Mouse (Mus musculus): Measurements from ENCODE around the gene Smyd4. TPM values are rescaled to one million over a fixed set of nuclear protein-coding genes. Genes with fewer than 3 reads are reported as not detected.
A peak's percentile ranks its signal among the peaks of the same experiment; 100 is the strongest.

The Smyd4 gene
- total and polyA plus RNA-seq, 2 experiments from 2014 or later = 13.2 to 19.7 TPM

GRCm38 (mm10) chr11:75346556-75347187 is 1.6 kb upstream of the Smyd4 start:
- ATAC-seq (ENCODE audit: insufficient read depth, low read depth) (no peak), DNase-seq (ENCODE audit: low spot score) (no peak)
- no peak for TF ChIP-seq CTCF (IDR thresholded peaks at IDR 0.05; ENCODE audit: low read depth)
- TF ChIP-seq EP300 (IDR thresholded peaks at IDR 0.05; ENCODE audit: low read depth) = no peak
- H3K36me3 ChIP-seq (replicated peaks; ENCODE audit: control insufficient read depth, insufficient read depth, low read length) = 0 out of 2 replicates have a peak, but pooled peaks cover 2% of the 10 kb centered on the region
- no peak overlapping the region for H3K4me2 ChIP-seq (ENCODE audit: low read depth, low read length)
- WGBS = 52% methylated on average over 3 of the region's 4 CpGs
- no peaks in the 10 kb centered on the region for H3K9me3 ChIP-seq (replicated peaks; ENCODE audit: control insufficient read depth, low read length)
- no peaks in the 10 kb centered on the region for H3K27me3 ChIP-seq (ENCODE audit: control insufficient read depth, insufficient read depth, low read length)
- no peak overlapping the region for H3K4me3 ChIP-seq (ENCODE audit: low read depth, low read length)
- H3K9ac ChIP-seq (replicated peaks; ENCODE audit: low read depth, low read length) = no peak overlapping the region
- H3K27ac ChIP-seq (ENCODE audit: low read depth) = no peak overlapping the region
- peaks cover 23% of the 10 kb centered on the region for H3K4me1 ChIP-seq (ENCODE audit: control insufficient read depth, insufficient read depth)

- H3K4me3 ChIP-seq (ENCODE audit: low read depth, low read length) = peak overlapping the region; percentile 77
Measured at GRCm38 (mm10) chr11:75347188-75347585, 1.0 kb upstream of the Smyd4 start.

GRCm38 (mm10) chr11:75347596-75347995 is 637 bp upstream of the Smyd4 start:
- H3K36me3 ChIP-seq (replicated peaks; ENCODE audit: control insufficient read depth, insufficient read depth, low read length) = no peaks in the 10 kb centered on the region
- H3K9ac ChIP-seq (replicated peaks; ENCODE audit: low read depth, low read length) = peak overlapping the region; percentile 71
- H3K4me1 ChIP-seq (ENCODE audit: control insufficient read depth, insufficient read depth) = peaks cover 23% of the 10 kb centered on the region
- peak overlapping the region; percentile 85 for H3K4me2 ChIP-seq (ENCODE audit: low read depth, low read length)
- H3K27ac ChIP-seq (ENCODE audit: low read depth) = peak overlapping the region; percentile 95; the same call in 1 of the 2 replicates
- ATAC-seq (ENCODE audit: insufficient read depth, low read depth) (no peak), DNase-seq (ENCODE audit: low spot score) (no peak)
- no peaks in the 10 kb centered on the region for H3K9me3 ChIP-seq (replicated peaks; ENCODE audit: control insufficient read depth, low read length)
- TF ChIP-seq CTCF (IDR thresholded peaks at IDR 0.05; ENCODE audit: low read depth) = no peak
- TF ChIP-seq EP300 (IDR thresholded peaks at IDR 0.05; ENCODE audit: low read depth) = no peak
- WGBS = under 1% methylated on average over 10 of the region's 10 CpGs
- H3K4me3 ChIP-seq (ENCODE audit: low read depth, low read length) = peak overlapping the region; percentile 77
- no peaks in the 10 kb centered on the region for H3K27me3 ChIP-seq (ENCODE audit: control insufficient read depth, insufficient read depth, low read length)

More at GRCm38 (mm10) chr11:75347188-75347585, 1.0 kb upstream of the Smyd4 start:
- H3K9ac ChIP-seq (replicated peaks; ENCODE audit: low read depth, low read length) = peak overlapping the region; percentile 71; the same call in 1 of the 2 replicates
- peaks cover 23% of the 10 kb centered on the region for H3K4me1 ChIP-seq (ENCODE audit: control insufficient read depth, insufficient read depth)
- no peak for ATAC-seq (ENCODE audit: insufficient read depth, low read depth)
- no peak overlapping the region for H3K27ac ChIP-seq (ENCODE audit: low read depth)
- no peak for TF ChIP-seq EP300 (IDR thresholded peaks at IDR 0.05; ENCODE audit: low read depth)
- TF ChIP-seq CTCF (IDR thresholded peaks at IDR 0.05; ENCODE audit: low read depth) = no peak
- 39% methylated on average over 10 of the region's 10 CpGs for WGBS
- no peaks in the 10 kb centered on the region for H3K27me3 ChIP-seq (ENCODE audit: control insufficient read depth, insufficient read depth, low read length)
- H3K4me2 ChIP-seq (ENCODE audit: low read depth, low read length) = peak overlapping the region; percentile 85
- DNase-seq (ENCODE audit: low spot score) = no peak
- H3K9me3 ChIP-seq (replicated peaks; ENCODE audit: control insufficient read depth, low read length) = no peaks in the 10 kb centered on the region
- H3K36me3 ChIP-seq (replicated peaks; ENCODE audit: control insufficient read depth, insufficient read depth, low read length) = no peaks in the 10 kb centered on the region

- Histone ChIP-seq H3K9ac (replicated peaks; ENCODE audit: low read depth, low read length) (peak overlapping the region; percentile 74), H3K9me3 (replicated peaks; ENCODE audit: control insufficient read depth, low read length) (no peaks in the 10 kb centered on the region), H3K27me3 (ENCODE audit: control insufficient read depth, insufficient read depth, low read length) (no peaks in the 10 kb centered on the region), H3K27ac (ENCODE audit: low read depth) (peak overlapping the region; percentile 95), H3K36me3 (replicated peaks; ENCODE audit: control insufficient read depth, insufficient read depth, low read length) (peaks cover 5% of the 10 kb centered on the region; the same call in 1 of the 2 replicates), H3K4me1 (ENCODE audit: control insufficient read depth, insufficient read depth) (peaks cover 23% of the 10 kb centered on the region), H3K4me3 (ENCODE audit: low read depth, low read length) (peak overlapping the region; percentile 77), H3K4me2 (ENCODE audit: low read depth, low read length) (peak overlapping the region; percentile 85)
- DNase-seq (ENCODE audit: low spot score) = no peak
- ATAC-seq (ENCODE audit: insufficient read depth, low read depth) = no peak
- 44% methylated on average over 10 of the region's 10 CpGs for WGBS
- TF ChIP-seq CTCF (IDR thresholded peaks at IDR 0.05; ENCODE audit: low read depth) = no peak
- no peak for TF ChIP-seq EP300 (IDR thresholded peaks at IDR 0.05; ENCODE audit: low read depth)
Measured at GRCm38 (mm10) chr11:75348890-75349261, 643 bp downstream of the Smyd4 start.

- DNase-seq (ENCODE audit: low spot score) = no peak
- peaks cover 17% of the 10 kb centered on the region; the same call in 1 of the 2 replicates for H3K36me3 ChIP-seq (replicated peaks; ENCODE audit: control insufficient read depth, insufficient read depth, low read length)
- H3K4me2 ChIP-seq (ENCODE audit: low read depth, low read length) = no peak overlapping the region
- H3K27me3 ChIP-seq (ENCODE audit: control insufficient read depth, insufficient read depth, low read length) = no peaks in the 10 kb centered on the region
- no peak for TF ChIP-seq CTCF (IDR thresholded peaks at IDR 0.05; ENCODE audit: low read depth)
- no peak for TF ChIP-seq EP300 (IDR thresholded peaks at IDR 0.05; ENCODE audit: low read depth)
- no peak overlapping the region for H3K4me3 ChIP-seq (ENCODE audit: low read depth, low read length)
- no peak overlapping the region for H3K27ac ChIP-seq (ENCODE audit: low read depth)
- H3K9me3 ChIP-seq (replicated peaks; ENCODE audit: control insufficient read depth, low read length) = no peaks in the 10 kb centered on the region
- no peak for ATAC-seq (ENCODE audit: insufficient read depth, low read depth)
- H3K9ac ChIP-seq (replicated peaks; ENCODE audit: low read depth, low read length) = no peak overlapping the region
- H3K4me1 ChIP-seq (ENCODE audit: control insufficient read depth, insufficient read depth) = peaks cover 18% of the 10 kb centered on the region; the same call in 1 of the 2 replicates
Measured at GRCm38 (mm10) chr11:75351225-75351624, 3.0 kb downstream of the Smyd4 start.

All from heart, postnatal 0 days (tissue).